Mouse (Mus musculus): ENCODE results near the gene Ago4.
A peak's percentile ranks its signal among the peaks of the same experiment; 100 is the strongest.

Gene Ago4

GRCm38 (mm10) chr4:126526828-126527227, 6.4 kb downstream of the Ago4 start:
- DNase-seq (ENCODE audit: inconsistent age in 2 of 2, low spot score in 1 of 2), result no peak

GRCm38 (mm10) chr4:126526164-126526563, 7.1 kb downstream of the Ago4 start:
- no peak for DNase-seq (ENCODE audit: inconsistent age in 2 of 2, low spot score in 1 of 2)

GRCm38 (mm10) chr4:126512308-126513066, 20.8 kb downstream of the Ago4 start:
- DNase-seq (ENCODE audit: inconsistent age in 2 of 2, low spot score in 1 of 2), result no peak

- no peak for DNase-seq (ENCODE audit: inconsistent age in 2 of 2, low spot score in 1 of 2)
Observed at GRCm38 (mm10) chr4:126511013-126511412, 22.3 kb downstream of the Ago4 start.

- no peak for DNase-seq (ENCODE audit: inconsistent age in 2 of 2, low spot score in 1 of 2)
Observed at GRCm38 (mm10) chr4:126509072-126509471, 24.2 kb downstream of the Ago4 start.

- no peak for DNase-seq (ENCODE audit: inconsistent age in 2 of 2, low spot score in 1 of 2)
Observed at GRCm38 (mm10) chr4:126508110-126508899, 25.0 kb downstream of the Ago4 start.

- no peak for DNase-seq (ENCODE audit: inconsistent age in 2 of 2, low spot score in 1 of 2)
Observed at GRCm38 (mm10) chr4:126502977-126503309, 30.3 kb downstream of the Ago4 start.

- DNase-seq (ENCODE audit: inconsistent age in 2 of 2, low spot score in 1 of 2), result peak in 1 of 2 experiments; percentile 25
Observed at GRCm38 (mm10) chr4:126502141-126502976, 30.9 kb downstream of the Ago4 start.

GRCm38 (mm10) chr4:126498601-126499000, 34.7 kb downstream of the Ago4 start:
- no peak for DNase-seq (ENCODE audit: inconsistent age in 2 of 2, low spot score in 1 of 2)

GRCm38 (mm10) chr4:126496963-126497362, 36.3 kb downstream of the Ago4 start:
- DNase-seq (ENCODE audit: inconsistent age in 2 of 2, low spot score in 1 of 2), result no peak

- DNase-seq (ENCODE audit: inconsistent age in 2 of 2, low spot score in 1 of 2), result no peak
Observed at GRCm38 (mm10) chr4:126495942-126496790, 37.1 kb downstream of the Ago4 start.

GRCm38 (mm10) chr4:126495453-126495852, 37.8 kb downstream of the Ago4 start:
- DNase-seq (ENCODE audit: inconsistent age in 2 of 2, low spot score in 1 of 2), result no peak

GRCm38 (mm10) chr4:126493416-126493815, 39.9 kb downstream of the Ago4 start:
- no peak for DNase-seq (ENCODE audit: inconsistent age in 2 of 2, low spot score in 1 of 2)

GRCm38 (mm10) chr4:126491977-126492376, 41.3 kb downstream of the Ago4 start:
- DNase-seq (ENCODE audit: inconsistent age in 2 of 2, low spot score in 1 of 2), result no peak

- DNase-seq (ENCODE audit: inconsistent age in 2 of 2, low spot score in 1 of 2), result no peak
Observed at GRCm38 (mm10) chr4:126490726-126491125, 42.5 kb downstream of the Ago4 start.

- no peak for DNase-seq (ENCODE audit: inconsistent age in 2 of 2, low spot score in 1 of 2)
Observed at GRCm38 (mm10) chr4:126489811-126490210, 43.5 kb downstream of the Ago4 start.

GRCm38 (mm10) chr4:126486217-126486616, 47.1 kb downstream of the Ago4 start:
- no peak for DNase-seq (ENCODE audit: inconsistent age in 2 of 2, low spot score in 1 of 2)

- no peak for DNase-seq (ENCODE audit: inconsistent age in 2 of 2, low spot score in 1 of 2)
Observed at GRCm38 (mm10) chr4:126485065-126485464, 48.2 kb downstream of the Ago4 start.

GRCm38 (mm10) chr4:126483874-126484273, 49.4 kb downstream of the Ago4 start:
- no peak for DNase-seq (ENCODE audit: inconsistent age in 2 of 2, low spot score in 1 of 2)

- no peak for DNase-seq (ENCODE audit: inconsistent age in 2 of 2, low spot score in 1 of 2)
Observed at GRCm38 (mm10) chr4:126482951-126483350, 50.3 kb downstream of the Ago4 start.

GRCm38 (mm10) chr4:126481461-126481860, 51.8 kb downstream of the Ago4 start:
- DNase-seq (ENCODE audit: inconsistent age in 2 of 2, low spot score in 1 of 2), result no peak
